8 mouse cellular contexts compared by ENCODE assay signal in the genomic region with DNA sequence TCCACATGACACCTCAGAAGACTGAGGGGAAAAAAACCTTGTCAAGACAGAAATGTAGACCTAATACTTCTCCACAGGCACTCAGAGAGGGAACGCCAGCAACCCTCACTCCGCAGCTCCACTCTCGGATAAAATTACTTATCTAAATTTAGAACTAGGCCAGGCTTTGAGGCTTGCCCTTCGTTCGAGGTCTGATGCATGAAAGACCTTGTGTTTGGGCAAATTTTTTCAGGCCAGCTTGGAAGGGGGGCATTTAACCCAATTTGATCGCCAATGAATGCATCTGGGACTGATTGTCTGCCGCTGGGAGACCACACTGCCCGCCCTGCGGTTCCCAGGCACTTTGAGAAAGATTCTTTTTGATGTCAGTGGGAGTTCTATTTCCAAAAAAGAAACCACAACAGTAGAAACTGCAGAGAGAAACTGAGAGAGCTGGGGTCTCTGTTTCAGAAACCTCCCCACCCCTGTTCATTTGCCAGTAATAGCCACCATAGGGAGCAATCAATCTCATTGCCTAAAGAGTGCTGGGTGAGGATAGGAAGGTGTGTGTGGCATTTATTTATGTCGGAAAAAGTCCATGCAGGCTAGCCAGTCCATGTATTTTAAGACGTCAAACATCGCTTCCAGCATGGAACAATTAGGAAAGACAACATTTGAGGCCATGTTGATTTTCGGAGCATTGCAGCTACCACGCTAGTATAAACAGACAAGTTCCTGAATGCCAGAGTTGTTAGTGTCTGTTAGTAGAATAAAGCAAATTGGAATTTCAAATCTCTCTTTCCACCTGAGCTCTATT.
DNase-seq lines count a peak whose midpoint lies in the region; ATAC-seq lines count a peak whose summit lies in the region.

No protein-coding gene starts in this region.

- H3K36me3 ChIP-seq in liver, embryonic 12.5 days, result no peaks in the 10 kb centered on the region
- no peaks in the 10 kb centered on the region for H3K36me3 ChIP-seq in intestine, embryonic 15.5 days

- no peaks in the 10 kb centered on the region for H3K9me3 ChIP-seq in liver, embryonic 12.5 days (replicated peaks)
- H3K9me3 ChIP-seq in intestine, embryonic 15.5 days, result no peaks in the 10 kb centered on the region

- DNase-seq in adrenal gland, adult 8-10 months, result peak; percentile 25
- peak; percentile 22 for DNase-seq in cerebellum, adult 11-12 months
- DNase-seq in frontal cortex, adult 2 months (ENCODE audit: extremely low spot score in 1 of 2, low spot score in 1 of 2), result peak; percentile 52 to 53
- DNase-seq in layer of hippocampus, postnatal 14 days (ENCODE audit: low spot score in 2 of 2), result peak; percentile 32 to 61
- DNase-seq in right cerebral cortex, postnatal 25 days, result peak; percentile 18
- DNase-seq in c-Kit-positive CD71-positive TER-119-positive erythroid progenitor cells, embryonic 14.5 days (ENCODE audit: low spot score), result no peak

- H3K9ac ChIP-seq in liver, embryonic 12.5 days, result no peak overlapping the region
- no peak overlapping the region for H3K9ac ChIP-seq in intestine, embryonic 15.5 days

- H3K4me2 ChIP-seq in liver, embryonic 12.5 days, result no peak overlapping the region
- no peak overlapping the region for H3K4me2 ChIP-seq in intestine, embryonic 15.5 days (replicated peaks)

- WGBS in liver, embryonic 12.5 days (ENCODE audit: insufficient replicate concordance), result 67% methylated on average over 14 of the region's 14 CpGs
- WGBS in intestine, embryonic 15.5 days, result 70% methylated on average over 14 of the region's 14 CpGs

- H3K4me3 ChIP-seq in liver, embryonic 12.5 days, result no peak overlapping the region
- no peak overlapping the region for H3K4me3 ChIP-seq in intestine, embryonic 15.5 days (replicated peaks)

- no peaks in the 10 kb centered on the region for H3K27me3 ChIP-seq in liver, embryonic 12.5 days (replicated peaks)
- H3K27me3 ChIP-seq in intestine, embryonic 15.5 days (replicated peaks), result no peaks in the 10 kb centered on the region

- ATAC-seq in liver, embryonic 12.5 days, result no peak
- ATAC-seq in intestine, embryonic 15.5 days, result no peak

- no peaks in the 10 kb centered on the region for H3K4me1 ChIP-seq in liver, embryonic 12.5 days
- H3K4me1 ChIP-seq in intestine, embryonic 15.5 days (replicated peaks), result no peaks in the 10 kb centered on the region

- no peak overlapping the region for H3K27ac ChIP-seq in liver, embryonic 12.5 days
- H3K27ac ChIP-seq in intestine, embryonic 15.5 days, result no peak overlapping the region
